Mouse (Mus musculus): ENCODE results near the gene Msi2. TPM values are rescaled to one million over a fixed set of nuclear protein-coding genes. Genes with fewer than 3 reads are reported as not detected.

Msi2 gene
- polyA plus RNA-seq, 1 experiment = 69.3 TPM

GRCm38 (mm10) chr11:88518361-88518760 lies 200.0 kb downstream of the Msi2 start:
- Histone ChIP-seq H3K4me1 (ENCODE audit: control insufficient read depth, insufficient read depth, low read length) (peaks cover 13% of the 10 kb centered on the region), H3K27me3 (ENCODE audit: control insufficient read depth, insufficient read depth, low read length) (no peaks in the 10 kb centered on the region), H3K4me3 (ENCODE audit: control insufficient read depth, low read depth, low read length) (no peak overlapping the region), H3K36me3 (ENCODE audit: control insufficient read depth, insufficient read depth, low read length) (no peaks in the 10 kb centered on the region), H3K27ac (ENCODE audit: control insufficient read depth, insufficient read depth, low read depth, low read length) (no peak overlapping the region)
- TF ChIP-seq POLR2A (IDR thresholded peaks at IDR 0.05; ENCODE audit: control insufficient read depth, low read depth, low read length) = no peak
- no peak for TF ChIP-seq CTCF (IDR thresholded peaks at IDR 0.05; ENCODE audit: control insufficient read depth, insufficient read depth, insufficient replicate concordance, low read depth, low read length)

GRCm38 (mm10) chr11:88516596-88517485 lies 201.5 kb downstream of the Msi2 start:
- no peaks in the 10 kb centered on the region for H3K36me3 ChIP-seq (ENCODE audit: control insufficient read depth, insufficient read depth, low read length)
- peak overlapping the region; percentile 77 for H3K27ac ChIP-seq (ENCODE audit: control insufficient read depth, insufficient read depth, low read depth, low read length)
- no peak for TF ChIP-seq POLR2A (IDR thresholded peaks at IDR 0.05; ENCODE audit: control insufficient read depth, low read depth, low read length)
- H3K4me3 ChIP-seq (ENCODE audit: control insufficient read depth, low read depth, low read length) = no peak overlapping the region
- peaks cover 15% of the 10 kb centered on the region for H3K4me1 ChIP-seq (ENCODE audit: control insufficient read depth, insufficient read depth, low read length)
- H3K27me3 ChIP-seq (ENCODE audit: control insufficient read depth, insufficient read depth, low read length) = no peaks in the 10 kb centered on the region

- H3K36me3 ChIP-seq (ENCODE audit: control insufficient read depth, insufficient read depth, low read length) = no peaks in the 10 kb centered on the region
- H3K27me3 ChIP-seq (ENCODE audit: control insufficient read depth, insufficient read depth, low read length) = no peaks in the 10 kb centered on the region
- peak overlapping the region; percentile 68 for H3K27ac ChIP-seq (ENCODE audit: control insufficient read depth, insufficient read depth, low read depth, low read length)
- H3K4me1 ChIP-seq (ENCODE audit: control insufficient read depth, insufficient read depth, low read length) = peaks cover 15% of the 10 kb centered on the region
- TF ChIP-seq CTCF (IDR thresholded peaks at IDR 0.05; ENCODE audit: control insufficient read depth, insufficient read depth, insufficient replicate concordance, low read depth, low read length) = no peak
- TF ChIP-seq POLR2A (IDR thresholded peaks at IDR 0.05; ENCODE audit: control insufficient read depth, low read depth, low read length) = no peak
- no peak overlapping the region for H3K4me3 ChIP-seq (ENCODE audit: control insufficient read depth, low read depth, low read length)
Observed at GRCm38 (mm10) chr11:88515736-88516583, 202.4 kb downstream of the Msi2 start.

- Histone ChIP-seq H3K4me3 (ENCODE audit: control insufficient read depth, low read depth, low read length) (no peak overlapping the region), H3K4me1 (ENCODE audit: control insufficient read depth, insufficient read depth, low read length) (peaks cover 15% of the 10 kb centered on the region), H3K27ac (ENCODE audit: control insufficient read depth, insufficient read depth, low read depth, low read length) (peak overlapping the region; percentile 68), H3K27me3 (ENCODE audit: control insufficient read depth, insufficient read depth, low read length) (no peaks in the 10 kb centered on the region), H3K36me3 (ENCODE audit: control insufficient read depth, insufficient read depth, low read length) (no peaks in the 10 kb centered on the region)
- TF ChIP-seq CTCF (IDR thresholded peaks at IDR 0.05; ENCODE audit: control insufficient read depth, insufficient read depth, insufficient replicate concordance, low read depth, low read length) = no peak
- no peak for TF ChIP-seq POLR2A (IDR thresholded peaks at IDR 0.05; ENCODE audit: control insufficient read depth, low read depth, low read length)
Observed at GRCm38 (mm10) chr11:88515267-88515666, 203.0 kb downstream of the Msi2 start.

- Histone ChIP-seq H3K4me3 (ENCODE audit: control insufficient read depth, low read depth, low read length) (no peak overlapping the region), H3K27me3 (ENCODE audit: control insufficient read depth, insufficient read depth, low read length) (no peaks in the 10 kb centered on the region), H3K27ac (ENCODE audit: control insufficient read depth, insufficient read depth, low read depth, low read length) (peak overlapping the region; percentile 23; the same call in 1 of the 2 replicates), H3K36me3 (ENCODE audit: control insufficient read depth, insufficient read depth, low read length) (no peaks in the 10 kb centered on the region), H3K4me1 (ENCODE audit: control insufficient read depth, insufficient read depth, low read length) (peaks cover 15% of the 10 kb centered on the region)
- no peak for TF ChIP-seq POLR2A (IDR thresholded peaks at IDR 0.05; ENCODE audit: control insufficient read depth, low read depth, low read length)
- TF ChIP-seq CTCF (IDR thresholded peaks at IDR 0.05; ENCODE audit: control insufficient read depth, insufficient read depth, insufficient replicate concordance, low read depth, low read length) = no peak
Observed at GRCm38 (mm10) chr11:88514151-88514926, 204.0 kb downstream of the Msi2 start.

- peak; percentile 52; the same call in 1 of the 2 replicates for TF ChIP-seq CTCF (IDR thresholded peaks at IDR 0.05; ENCODE audit: control insufficient read depth, insufficient read depth, insufficient replicate concordance, low read depth, low read length)
- TF ChIP-seq POLR2A (IDR thresholded peaks at IDR 0.05; ENCODE audit: control insufficient read depth, low read depth, low read length) = no peak
- H3K36me3 ChIP-seq (ENCODE audit: control insufficient read depth, insufficient read depth, low read length) = no peaks in the 10 kb centered on the region
- peaks cover 14% of the 10 kb centered on the region for H3K4me1 ChIP-seq (ENCODE audit: control insufficient read depth, insufficient read depth, low read length)
- H3K27ac ChIP-seq (ENCODE audit: control insufficient read depth, insufficient read depth, low read depth, low read length) = no peak overlapping the region
- H3K4me3 ChIP-seq (ENCODE audit: control insufficient read depth, low read depth, low read length) = peak overlapping the region; percentile 71
- H3K27me3 ChIP-seq (ENCODE audit: control insufficient read depth, insufficient read depth, low read length) = no peaks in the 10 kb centered on the region
Observed at GRCm38 (mm10) chr11:88512580-88512979, 205.7 kb downstream of the Msi2 start.
